Mouse (Mus musculus) cortical plate, adult 2 months (tissue): Measurements from ENCODE around the gene Rragd.

ENCODE experiments used
- CTCF ChIP-seq: fragments of 200-500 bp; IDR thresholded peaks from 2 replicates; pipeline ENCODE4 v1.5.1; 2011; ENCODE audit warnings: mild to moderate bottlenecking, control low read depth, low read length; ENCODE audit not compliant: insufficient read depth; ENCODE audit errors: extremely low read depth
- POLR2A ChIP-seq: fragments of 200-500 bp; IDR thresholded peaks from 2 replicates; pipeline ENCODE4 v1.6.1; 2011; ENCODE audit warnings: mild to moderate bottlenecking, low read length, control low read depth; ENCODE audit not compliant: insufficient read depth; ENCODE audit errors: extremely low read depth

GRCm38 (mm10) chr4:32997571-32997970 is 14.7 kb downstream of the Rragd start:
- TF ChIP-seq POLR2A, result no peak
- no peak for TF ChIP-seq CTCF
